Mouse (Mus musculus) forebrain, embryonic 12.5 days (tissue): ENCODE data around the gene Rassf4. TPM values are rescaled to one million over a fixed set of nuclear protein-coding genes. Genes with fewer than 3 reads are reported as not detected.
A peak's percentile ranks its signal among the peaks of the same experiment; 100 is the strongest.

Experiments
- ATAC-seq: fragments of 200-750 bp; cut with Nextera tagmentation; 2 replicates; pipeline ENCODE4 v1.8.0; 2017; ENCODE audit warnings: moderate TSS enrichment; ENCODE audit not compliant: low FRiP score
- H3K27ac ChIP-seq: fragments of 300-500 bp; sonication (generic); 2 replicates; pipeline ENCODE4 v1.5.1; 2016; ENCODE audit warnings: mild to moderate bottlenecking
- H3K27me3 ChIP-seq: fragments of 300-500 bp; sonication (generic); 2 replicates; pipeline ENCODE4 v1.6.1; 2016; ENCODE audit warnings: mild to moderate bottlenecking
- H3K36me3 ChIP-seq: fragments of 300-500 bp; sonication (generic); replicated peaks from 2 replicates; pipeline ENCODE4 v1.6.1; 2016; ENCODE audit warnings: mild to moderate bottlenecking
- H3K4me1 ChIP-seq: fragments of 300-500 bp; sonication (generic); 2 replicates; pipeline ENCODE4 v1.6.1; 2016
- H3K4me2 ChIP-seq: fragments of 300-500 bp; sonication (generic); 2 replicates; pipeline ENCODE4 v1.6.1; 2016; ENCODE audit warnings: mild to moderate bottlenecking, moderate library complexity
- H3K4me3 ChIP-seq: fragments of 300-500 bp; sonication (generic); replicated peaks from 2 replicates; pipeline ENCODE4 v1.5.1; 2016; ENCODE audit warnings: mild to moderate bottlenecking
- H3K9ac ChIP-seq: fragments of 300-500 bp; sonication (generic); 2 replicates; pipeline ENCODE4 v1.6.1; 2016; ENCODE audit warnings: mild to moderate bottlenecking
- H3K9me3 ChIP-seq: fragments of 300-500 bp; sonication (generic); 2 replicates; pipeline ENCODE4 v1.6.1; 2016
- WGBS: fragments of 180-500 bp; shearing (Covaris S2); methylation state at CpG from one replicate; pipeline ENCODE4 v1.1.7; 2016; 5-methylcytosine and 5-hydroxymethylcytosine counted together
- polyA plus RNA-seq: library from polyadenylated mRNA; unstranded; fragments of >200 nt; fragmentation: Nextera tagmentation; extraction: Ambion mirVana; gene quantifications from 2 replicates; pipeline ENCODE4 v1.2.1, GENCODE M21; 2016

Gene Rassf4
- polyA plus RNA-seq: 17.1 and 19.9 TPM in 2 replicates

DNA sequence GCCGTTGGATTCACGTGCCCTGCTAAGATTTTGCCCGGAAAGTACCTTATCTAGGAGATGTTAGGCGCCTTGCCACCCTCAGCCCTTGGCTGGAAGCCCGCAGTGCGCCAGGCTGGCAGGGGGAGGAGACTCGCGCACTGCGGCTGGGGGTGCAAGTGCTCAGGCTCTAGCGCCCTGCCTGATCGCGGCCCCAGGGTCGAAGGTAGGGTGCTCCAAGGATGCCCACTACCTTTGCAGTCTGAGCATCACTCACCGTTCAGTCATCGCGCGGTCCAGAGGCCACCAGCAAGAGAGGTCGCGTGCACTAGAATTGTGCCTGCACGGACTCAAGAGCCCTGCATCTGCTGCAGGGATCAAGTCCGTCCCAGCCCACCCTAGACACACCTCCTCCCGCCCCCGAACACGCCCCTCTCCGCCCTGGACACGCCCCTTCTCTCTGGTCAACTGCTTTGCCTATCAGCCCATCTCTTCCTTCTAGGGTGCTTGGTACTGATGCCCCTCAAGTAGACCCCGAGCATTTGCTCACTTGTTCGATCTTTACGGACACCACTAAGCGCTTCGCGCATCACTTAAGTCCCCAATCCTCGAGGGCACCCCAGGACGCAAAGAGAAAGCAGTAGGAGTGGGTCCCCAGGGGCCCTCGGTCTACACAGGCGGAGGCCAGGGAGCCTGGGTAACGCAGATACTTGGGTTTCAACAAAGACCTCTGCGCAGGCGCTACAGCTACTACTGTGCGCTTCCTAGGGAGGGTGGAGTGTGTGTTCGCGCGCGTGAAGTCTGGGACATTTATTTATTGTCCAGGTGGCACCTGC is at the start of gene Rassf4:
Rassf4 (minus strand) TSS at position 482 of the 812 bp plus-strand sequence.
- ATAC-seq: peak; percentile 89
- no peaks in the 10 kb centered on the region for H3K9me3 ChIP-seq
- H3K27me3 ChIP-seq: peaks cover 14% of the 10 kb centered on the region; the same call in 1 of the 2 replicates
- H3K4me1 ChIP-seq: peaks cover 58% of the 10 kb centered on the region
- WGBS: under 1% methylated on average over 43 of the region's 44 CpGs
- H3K36me3 ChIP-seq: no peaks in the 10 kb centered on the region
- H3K9ac ChIP-seq: peak within 1 kb of the TSS; percentile 59
- H3K27ac ChIP-seq: peak within 1 kb of the TSS; percentile 65; the same call in 1 of the 2 replicates
- peak within 1 kb of the TSS; percentile 82 for H3K4me2 ChIP-seq
- H3K4me3 ChIP-seq: peak within 1 kb of the TSS; percentile 54

DNA sequence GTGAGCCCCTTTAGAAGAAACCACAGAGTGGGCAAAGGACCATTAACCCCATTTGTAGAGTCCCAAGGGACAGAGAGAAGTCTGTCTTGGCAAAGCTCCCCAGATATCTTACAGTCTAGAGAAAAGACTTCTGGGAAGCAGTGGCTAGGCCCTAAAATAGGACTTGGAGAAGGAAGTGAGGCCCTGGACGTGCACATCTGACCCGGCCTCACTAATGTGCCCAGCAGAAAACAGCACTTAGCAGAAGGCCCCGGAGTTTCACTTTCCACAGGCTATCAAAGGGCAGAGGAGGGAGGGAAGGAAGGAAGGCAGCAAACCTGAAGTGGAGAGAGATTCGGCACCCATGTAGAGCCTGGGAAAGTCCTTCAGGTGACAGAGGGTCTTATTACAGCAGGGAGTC is 45.2 kb upstream of the Rassf4 start:
- WGBS: 85% methylated on average over 4 of the region's 4 CpGs
- H3K4me2 ChIP-seq: no peak overlapping the region
- H3K27ac ChIP-seq: no peak overlapping the region
- H3K9ac ChIP-seq: no peak overlapping the region
- no peaks in the 10 kb centered on the region for H3K4me1 ChIP-seq
- no peaks in the 10 kb centered on the region for H3K9me3 ChIP-seq
- H3K27me3 ChIP-seq: no peaks in the 10 kb centered on the region
- no peaks in the 10 kb centered on the region for H3K36me3 ChIP-seq
- ATAC-seq: no peak
- H3K4me3 ChIP-seq: no peak overlapping the region

- no peak for ATAC-seq
- H3K36me3 ChIP-seq: no peaks in the 10 kb centered on the region
- no peak overlapping the region for H3K4me3 ChIP-seq
- no peaks in the 10 kb centered on the region for H3K4me1 ChIP-seq
- H3K27me3 ChIP-seq: no peaks in the 10 kb centered on the region
- WGBS: 79% methylated on average over 4 of the region's 4 CpGs
- H3K27ac ChIP-seq: no peak overlapping the region
- no peaks in the 10 kb centered on the region for H3K9me3 ChIP-seq
- no peak overlapping the region for H3K9ac ChIP-seq
- no peak overlapping the region for H3K4me2 ChIP-seq
These were observed 44.6 kb upstream of the Rassf4 start for GRCm38 (mm10) chr6:116718361-116718760.

DNA sequence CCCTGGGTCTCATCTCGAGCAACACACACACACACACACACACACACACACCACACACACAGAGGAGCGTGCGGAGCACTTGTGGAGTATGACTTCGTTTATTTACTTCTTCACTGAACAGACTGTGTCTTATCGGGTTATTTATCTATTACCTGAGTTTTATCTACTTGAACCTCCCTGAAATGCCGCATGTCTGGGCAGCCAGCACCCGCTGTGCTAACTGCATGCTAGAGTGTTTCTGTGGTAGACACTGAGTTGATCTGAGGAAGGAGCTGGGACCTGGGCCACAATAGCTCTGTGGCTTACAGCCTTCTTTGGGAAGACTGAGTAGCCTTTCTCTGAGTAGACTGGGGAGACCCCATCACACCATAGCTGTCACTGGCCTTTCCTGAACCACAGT is 44.1 kb upstream of the Rassf4 start:
- ATAC-seq: no peak
- no peak overlapping the region for H3K9ac ChIP-seq
- no peak overlapping the region for H3K4me2 ChIP-seq
- WGBS: 94% methylated on average over 7 of the region's 7 CpGs
- no peaks in the 10 kb centered on the region for H3K4me1 ChIP-seq
- H3K9me3 ChIP-seq: no peaks in the 10 kb centered on the region
- no peaks in the 10 kb centered on the region for H3K27me3 ChIP-seq
- no peaks in the 10 kb centered on the region for H3K36me3 ChIP-seq
- no peak overlapping the region for H3K4me3 ChIP-seq
- no peak overlapping the region for H3K27ac ChIP-seq

- WGBS: 87% methylated on average over 8 of the region's 8 CpGs
- H3K27ac ChIP-seq: no peak within 1 kb of the TSS
These were observed 42.9 kb upstream of the Rassf4 start, which contains the start of gene Tmem72 for GRCm38 (mm10) chr6:116716666-116717065. TSS of gene Tmem72 (minus strand) at chr6:116716913.

GRCm38 (mm10) chr6:116715166-116715565 is 41.4 kb upstream of the Rassf4 start:
- Histone ChIP-seq H3K4me2 (no peak overlapping the region), H3K27me3 (no peaks in the 10 kb centered on the region), H3K27ac (no peak overlapping the region), H3K4me3 (no peak overlapping the region), H3K36me3 (no peaks in the 10 kb centered on the region), H3K4me1 (no peaks in the 10 kb centered on the region), H3K9ac (no peak overlapping the region), H3K9me3 (no peaks in the 10 kb centered on the region)
- no peak for ATAC-seq
- 79% methylated on average over 2 of the region's 2 CpGs for whole genome bisulfite sequencing

More at GRCm38 (mm10) chr6:116716666-116717065, 42.9 kb upstream of the Rassf4 start, which contains the start of gene Tmem72:
- ATAC-seq: no peak
- no peak within 1 kb of the TSS for H3K9ac ChIP-seq
- no peaks in the 10 kb centered on the region for H3K27me3 ChIP-seq
- no peaks in the 10 kb centered on the region for H3K9me3 ChIP-seq
- no peak within 1 kb of the TSS for H3K4me3 ChIP-seq
- H3K4me2 ChIP-seq: no peak within 1 kb of the TSS
- H3K4me1 ChIP-seq: no peaks in the 10 kb centered on the region
- no peaks in the 10 kb centered on the region for H3K36me3 ChIP-seq

- no peak overlapping the region for H3K4me3 ChIP-seq
- no peak overlapping the region for H3K27ac ChIP-seq
- H3K9ac ChIP-seq: no peak overlapping the region
- H3K9me3 ChIP-seq: no peaks in the 10 kb centered on the region
- no peaks in the 10 kb centered on the region for H3K27me3 ChIP-seq
- no peaks in the 10 kb centered on the region for H3K36me3 ChIP-seq
- 89% methylated on average over 5 of the region's 5 CpGs for WGBS
- no peak for ATAC-seq
- no peaks in the 10 kb centered on the region for H3K4me1 ChIP-seq
- H3K4me2 ChIP-seq: no peak overlapping the region
These were observed 40.8 kb upstream of the Rassf4 start for GRCm38 (mm10) chr6:116714576-116714975.

DNA sequence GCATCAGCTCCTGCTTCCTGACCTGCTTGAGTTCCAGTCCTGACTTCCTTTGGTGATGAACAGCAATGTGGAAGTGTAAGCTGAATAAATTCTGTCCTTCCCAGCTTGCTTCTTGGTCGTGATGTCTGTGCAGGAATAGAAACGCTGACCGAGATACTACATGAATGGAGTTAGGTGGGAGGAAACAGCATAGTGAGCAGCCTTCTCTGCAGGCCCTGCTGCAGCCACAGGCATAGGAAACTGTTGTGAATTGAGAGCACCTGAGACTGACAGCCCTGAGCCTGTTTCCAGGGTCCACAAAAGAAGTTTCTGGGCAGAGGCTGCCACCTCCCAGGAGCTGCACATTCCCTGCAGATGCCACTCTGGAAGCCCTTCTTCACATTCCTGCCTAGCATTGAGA is 40.2 kb upstream of the Rassf4 start:
- no peak overlapping the region for H3K4me3 ChIP-seq
- WGBS: 84% methylated on average over 3 of the region's 3 CpGs
- H3K36me3 ChIP-seq: no peaks in the 10 kb centered on the region
- no peak for ATAC-seq
- no peaks in the 10 kb centered on the region for H3K9me3 ChIP-seq
- H3K4me2 ChIP-seq: no peak overlapping the region
- H3K9ac ChIP-seq: no peak overlapping the region
- H3K27me3 ChIP-seq: no peaks in the 10 kb centered on the region
- H3K4me1 ChIP-seq: no peaks in the 10 kb centered on the region
- no peak overlapping the region for H3K27ac ChIP-seq

- H3K36me3 ChIP-seq: no peaks in the 10 kb centered on the region
- no peak overlapping the region for H3K4me3 ChIP-seq
- no peaks in the 10 kb centered on the region for H3K4me1 ChIP-seq
- WGBS: 90% methylated on average over 3 of the region's 3 CpGs
- no peak overlapping the region for H3K27ac ChIP-seq
- no peaks in the 10 kb centered on the region for H3K27me3 ChIP-seq
- H3K9ac ChIP-seq: no peak overlapping the region
- no peak overlapping the region for H3K4me2 ChIP-seq
- no peak for ATAC-seq
- no peaks in the 10 kb centered on the region for H3K9me3 ChIP-seq
These were observed 38.8 kb upstream of the Rassf4 start for GRCm38 (mm10) chr6:116712503-116712902.

DNA sequence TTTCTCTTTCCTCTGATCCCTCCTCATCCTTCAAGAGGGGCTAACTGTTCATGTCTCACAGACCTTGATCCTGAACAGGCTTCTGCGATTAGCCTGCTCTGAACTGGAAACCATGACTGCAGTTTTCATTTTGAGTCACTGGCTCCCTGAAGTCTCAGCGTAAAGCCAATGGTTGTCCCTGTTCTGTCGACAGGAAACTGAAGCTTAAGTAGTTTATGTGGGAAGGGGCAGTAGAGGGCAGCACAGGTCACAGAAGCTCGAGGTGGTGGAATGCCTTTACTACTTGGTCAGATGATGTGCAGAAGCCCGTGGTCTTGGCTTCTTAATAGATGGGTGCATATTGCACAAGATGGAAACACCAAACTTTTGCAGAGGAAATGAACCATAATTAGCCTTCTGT is 38.3 kb upstream of the Rassf4 start:
- no peaks in the 10 kb centered on the region for H3K9me3 ChIP-seq
- H3K27me3 ChIP-seq: no peaks in the 10 kb centered on the region
- H3K4me3 ChIP-seq: no peak overlapping the region
- no peak for ATAC-seq
- H3K4me2 ChIP-seq: no peak overlapping the region
- WGBS: 46% methylated on average over 5 of the region's 5 CpGs
- no peak overlapping the region for H3K27ac ChIP-seq
- no peak overlapping the region for H3K9ac ChIP-seq
- H3K36me3 ChIP-seq: no peaks in the 10 kb centered on the region
- no peaks in the 10 kb centered on the region for H3K4me1 ChIP-seq

DNA sequence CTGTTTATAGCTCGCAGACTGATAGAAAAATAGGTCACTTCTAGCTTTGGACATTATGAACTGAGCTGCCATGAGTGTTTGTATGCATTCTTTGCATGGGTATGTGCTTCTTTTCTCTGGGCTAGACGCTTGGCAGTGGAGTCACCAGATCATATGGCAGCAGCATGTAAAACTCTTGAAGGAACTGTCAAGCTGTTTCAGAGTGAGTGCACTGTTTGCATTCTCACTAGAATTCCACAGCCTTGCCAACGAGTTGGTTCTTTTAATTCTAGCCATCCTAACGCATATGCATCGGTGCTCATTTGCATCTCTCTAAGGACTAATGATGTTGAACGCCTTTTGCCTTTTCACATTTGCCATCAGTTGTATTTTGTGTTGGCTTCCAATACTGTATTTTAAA is 30.6 kb upstream of the Rassf4 start:
- H3K27ac ChIP-seq: no peak overlapping the region
- no peaks in the 10 kb centered on the region for H3K27me3 ChIP-seq
- H3K4me3 ChIP-seq: no peak overlapping the region
- H3K9ac ChIP-seq: no peak overlapping the region
- H3K4me2 ChIP-seq: no peak overlapping the region
- H3K4me1 ChIP-seq: no peaks in the 10 kb centered on the region
- H3K9me3 ChIP-seq: no peaks in the 10 kb centered on the region
- 69% methylated on average over 6 of the region's 6 CpGs for WGBS
- H3K36me3 ChIP-seq: no peaks in the 10 kb centered on the region
- no peak for ATAC-seq

DNA sequence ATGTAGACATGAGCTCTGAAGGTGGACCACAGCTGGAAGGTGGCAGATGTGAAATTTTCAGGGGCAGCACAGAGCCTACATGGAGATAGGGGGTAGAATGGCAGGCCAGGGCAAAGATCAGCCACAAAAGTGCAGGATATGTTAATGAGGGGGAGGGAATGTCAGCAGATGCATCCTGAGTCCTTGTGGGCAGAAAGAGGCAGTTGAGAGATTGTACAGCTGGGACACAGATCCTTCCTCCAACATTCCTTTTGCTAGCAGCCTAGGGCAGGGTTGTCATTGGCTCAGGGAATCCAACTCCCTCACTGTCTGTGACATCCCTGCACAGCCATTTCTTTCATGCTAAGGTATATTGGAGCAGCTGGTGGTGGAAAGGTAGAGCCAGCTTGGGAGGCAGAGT is 27.1 kb upstream of the Rassf4 start:
- no peak overlapping the region for H3K4me2 ChIP-seq
- no peak overlapping the region for H3K9ac ChIP-seq
- H3K4me3 ChIP-seq: no peak overlapping the region
- no peaks in the 10 kb centered on the region for H3K4me1 ChIP-seq
- no peaks in the 10 kb centered on the region for H3K9me3 ChIP-seq
- H3K27ac ChIP-seq: no peak overlapping the region
- H3K27me3 ChIP-seq: no peaks in the 10 kb centered on the region
- no peak for ATAC-seq
- H3K36me3 ChIP-seq: no peaks in the 10 kb centered on the region

GRCm38 (mm10) chr6:116697896-116698425 is 24.2 kb upstream of the Rassf4 start:
- no peak for ATAC-seq

More at GRCm38 (mm10) chr6:116697896-116698425, 24.2 kb upstream of the Rassf4 start:
- no peaks in the 10 kb centered on the region for H3K9me3 ChIP-seq
- H3K36me3 ChIP-seq: no peaks in the 10 kb centered on the region
- H3K9ac ChIP-seq: no peak overlapping the region
- H3K4me2 ChIP-seq: no peak overlapping the region
- H3K4me3 ChIP-seq: no peak overlapping the region
- H3K4me1 ChIP-seq: no peaks in the 10 kb centered on the region
- H3K27ac ChIP-seq: no peak overlapping the region
- H3K27me3 ChIP-seq: no peaks in the 10 kb centered on the region
- WGBS: 93% methylated on average over 4 of the region's 4 CpGs
